Mouse (Mus musculus) CH12.LX (cell line): Measurements from ENCODE around the gene Myo16. TPM values are rescaled to one million over a fixed set of nuclear protein-coding genes. Genes with fewer than 3 reads are reported as not detected.

Experiments used
- DNase-seq: peaks from one replicate; pipeline ENCODE4 v3.0.0-alpha.2; 2013; ENCODE audit errors: extremely low read depth
- H3K27ac ChIP-seq: 2 replicates; pipeline ENCODE4 v1.5.1; 2012; ENCODE audit warnings: low read depth, mild to moderate bottlenecking, control low read depth, moderate library complexity; ENCODE audit not compliant: insufficient read depth
- H3K27me3 ChIP-seq: replicated peaks from 2 replicates; pipeline ENCODE3; 2012; ENCODE audit warnings: inconsistent platforms
- H3K36me3 ChIP-seq, 2 experiments: replicated peaks in 1 of 2; 2 replicates each; pipeline versions ENCODE3 to v1.6.1; 2012; ENCODE audit warnings: inconsistent platforms in 1 of 2, low read length in 1 of 2, mild to moderate bottlenecking in 1 of 2, mixed read lengths in 1 of 2, moderate library complexity in 1 of 2; ENCODE audit not compliant: control insufficient read depth in 1 of 2, insufficient read depth in 1 of 2
- H3K4me1 ChIP-seq, 2 experiments: 2 replicates each; pipeline ENCODE4 v1.6.1; 2012; ENCODE audit warnings: inconsistent platforms in 1 of 2, moderate library complexity in 1 of 2; ENCODE audit not compliant: insufficient read depth in 2 of 2, control insufficient read depth in 1 of 2
- H3K4me2 ChIP-seq: 2 replicates; pipeline ENCODE4 v1.6.1; 2012; ENCODE audit warnings: low read depth, mild to moderate bottlenecking, control low read depth; ENCODE audit not compliant: poor library complexity, insufficient read depth, severe bottlenecking
- H3K4me3 ChIP-seq, 3 experiments: fragments of 150-350 bp in 1 of 3; sonication (generic) in 1 of 3; replicated peaks in 1 of 3; 2 replicates each; pipeline versions ENCODE3 to v1.5.1; 2011 to 2012; ENCODE audit warnings: low read depth in 2 of 3, low read length in 2 of 3, mild to moderate bottlenecking in 2 of 3, moderate library complexity in 2 of 3, control low read depth in 1 of 3, improper control_type of control experiment in 1 of 3, inconsistent platforms in 1 of 3, mixed read lengths in 1 of 3; ENCODE audit not compliant: poor library complexity in 1 of 3
- H3K79me2 ChIP-seq: replicated peaks from 2 replicates; pipeline ENCODE4 v1.6.1; 2012; ENCODE audit warnings: mild to moderate bottlenecking, moderate library complexity; ENCODE audit not compliant: control insufficient read depth, poor library complexity, insufficient read depth, severe bottlenecking; ENCODE audit errors: extremely low read depth
- H3K9ac ChIP-seq: 2 replicates; pipeline ENCODE4 v1.6.1; 2012; ENCODE audit warnings: low read depth, mild to moderate bottlenecking, control low read depth, moderate library complexity; ENCODE audit not compliant: insufficient read depth
- H3K9me3 ChIP-seq: replicated peaks from 2 replicates; pipeline ENCODE3; 2012; ENCODE audit warnings: low read length, inconsistent platforms, mixed read lengths
- CHD1 ChIP-seq: IDR thresholded peaks from 2 replicates; pipeline ENCODE4 v1.6.1; 2012; ENCODE audit warnings: low read depth, low read length, improper control_type of control experiment, inconsistent platforms
- CHD2 ChIP-seq: IDR thresholded peaks from 2 replicates; pipeline ENCODE4 v1.6.1; 2011; ENCODE audit warnings: low read length, improper control_type of control experiment
- CTCF ChIP-seq, 2 experiments: IDR thresholded peaks in 1 of 2; conservative IDR thresholded peaks in 1 of 2; 2 replicates each; pipeline ENCODE4 v1.5.1; 2011 to 2012; ENCODE audit warnings: low read depth in 2 of 2, low read length in 2 of 2, improper control_type of control experiment in 1 of 2, inconsistent platforms in 1 of 2, mild to moderate bottlenecking in 1 of 2, moderate library complexity in 1 of 2
- EP300 ChIP-seq: IDR thresholded peaks from 2 replicates; pipeline ENCODE4 v1.6.1; 2011; ENCODE audit warnings: low read length, improper control_type of control experiment
- ETS1 ChIP-seq: conservative IDR thresholded peaks from 2 replicates; pipeline ENCODE4 v1.6.1; 2012; ENCODE audit warnings: low read depth, mild to moderate bottlenecking, inconsistent platforms, low read length, improper control_type of control experiment, moderate library complexity
- HCFC1 ChIP-seq: IDR thresholded peaks from 2 replicates; pipeline ENCODE4 v1.6.1; 2012; ENCODE audit warnings: low read depth, mild to moderate bottlenecking, inconsistent platforms, low read length, improper control_type of control experiment
- IRF4 ChIP-seq: IDR thresholded peaks from 2 replicates; pipeline ENCODE4 v1.6.1; 2014; ENCODE audit warnings: low read depth, mild to moderate bottlenecking, inconsistent platforms, low read length, improper control_type of control experiment
- JUN ChIP-seq: IDR thresholded peaks from 2 replicates; pipeline ENCODE4 v1.6.1; 2011; ENCODE audit warnings: low read depth, mild to moderate bottlenecking, low read length, improper control_type of control experiment, moderate library complexity; ENCODE audit not compliant: insufficient read depth
- MAZ ChIP-seq: IDR thresholded peaks from 2 replicates; pipeline ENCODE4 v1.6.1; 2012; ENCODE audit warnings: low read depth, mild to moderate bottlenecking, inconsistent platforms, low read length, improper control_type of control experiment, moderate library complexity
- MEF2A ChIP-seq: IDR thresholded peaks from 2 replicates; pipeline ENCODE4 v1.6.1; 2014; ENCODE audit warnings: low read depth, mild to moderate bottlenecking, inconsistent platforms, low read length, improper control_type of control experiment, borderline replicate concordance
- MXI1 ChIP-seq: IDR thresholded peaks from 2 replicates; pipeline ENCODE4 v1.6.1; 2011; ENCODE audit warnings: mild to moderate bottlenecking, low read depth, low read length, improper control_type of control experiment
- MYC ChIP-seq: IDR thresholded peaks from 2 replicates; pipeline ENCODE4 v1.6.1; 2011; ENCODE audit warnings: low read depth, mild to moderate bottlenecking, improper control_type of control experiment, low read length
- NRF1 ChIP-seq: IDR thresholded peaks from 2 replicates; pipeline ENCODE4 v1.6.1; 2014; ENCODE audit warnings: low read depth, mild to moderate bottlenecking, inconsistent platforms, low read length, improper control_type of control experiment, moderate library complexity
- POLR2A ChIP-seq: IDR thresholded peaks from 2 replicates; pipeline ENCODE4 v1.6.1; 2011; ENCODE audit warnings: low read depth, mild to moderate bottlenecking, improper control_type of control experiment, low read length
- POLR2AphosphoS2 ChIP-seq: IDR thresholded peaks from 2 replicates; pipeline ENCODE4 v1.6.1; 2011; ENCODE audit warnings: low read depth, low read length, improper control_type of control experiment
- RCOR1 ChIP-seq: conservative IDR thresholded peaks from 2 replicates; pipeline ENCODE4 v1.6.1; 2012; ENCODE audit warnings: low read depth, mild to moderate bottlenecking, inconsistent platforms, low read length, improper control_type of control experiment
- SMC3 ChIP-seq: IDR thresholded peaks from 2 replicates; pipeline ENCODE4 v1.6.1; 2011; ENCODE audit warnings: low read depth, low read length, improper control_type of control experiment
- TCF12 ChIP-seq: IDR thresholded peaks from 2 replicates; pipeline ENCODE4 v1.6.1; 2014; ENCODE audit warnings: low read depth, mild to moderate bottlenecking, inconsistent platforms, low read length, improper control_type of control experiment
- UBTF ChIP-seq: IDR thresholded peaks from 2 replicates; pipeline ENCODE4 v1.6.1; 2012; ENCODE audit warnings: low read depth, mild to moderate bottlenecking, inconsistent platforms, low read length, improper control_type of control experiment, moderate library complexity
- USF2 ChIP-seq: conservative IDR thresholded peaks from 2 replicates; pipeline ENCODE4 v1.6.1; 2011; ENCODE audit warnings: low read depth, low read length, improper control_type of control experiment
- ZC3H11A ChIP-seq: IDR thresholded peaks from 2 replicates; pipeline ENCODE4 v1.6.1; 2012; ENCODE audit warnings: low read depth, mild to moderate bottlenecking, inconsistent platforms, low read length, improper control_type of control experiment
- ZKSCAN1 ChIP-seq: IDR thresholded peaks from 2 replicates; pipeline ENCODE4 v1.6.1; 2012; ENCODE audit warnings: low read depth, inconsistent platforms, low read length, improper control_type of control experiment, borderline replicate concordance
- ZMIZ1 ChIP-seq: IDR thresholded peaks from 2 replicates; pipeline ENCODE4 v1.6.1; 2012; ENCODE audit warnings: low read depth, mild to moderate bottlenecking, inconsistent platforms, low read length, improper control_type of control experiment
- ZNF384 ChIP-seq: IDR thresholded peaks from 2 replicates; pipeline ENCODE4 v1.6.1; 2012; ENCODE audit warnings: low read depth, low read length, improper control_type of control experiment, inconsistent platforms
- dilution Hi-C: fragments of 300-500 bp; cut with MboI; formaldehyde crosslinking; loops from 2 replicates; pipeline ENCODE4 v1.14.3; 2020; ENCODE audit warnings: low sequenced_read_pairs; ENCODE audit not compliant: extremely low pct_unique_long_range_greater_than_20kb, extremely low pct_ligation_motif_present
- in situ Hi-C: fragments of 300-500 bp; cut with MboI; formaldehyde crosslinking; loops from 3 replicates; pipeline ENCODE4 v1.14.3; 2019; ENCODE audit warnings: low sequenced_read_pairs, low pct_ligation_motif_present, low pct_unique_long_range_greater_than_20kb, mixed read lengths
- polyA plus RNA-seq: library from polyadenylated mRNA; unstranded; fragments of >175 nt; gene quantifications from 2 replicates; pipeline ENCODE4 v1.2.1, GENCODE M21; 2012; ENCODE audit warnings: low read depth; ENCODE audit not compliant: insufficient read length
- total RNA-seq, 2 experiments: library from RNA; depleted of rRNA; stranded (reverse); fragments of 300-350 nt in 1 of 2; fragments of >200 nt in 1 of 2; gene quantifications; 2 replicates each; pipeline ENCODE4 v1.2.3; 2012 to 2014

Gene Myo16
- total and polyA plus RNA-seq, 3 experiments, result not detected

- dilution Hi-C loops, result no loop called here
- Histone ChIP-seq H3K4me3 (no peak overlapping the region), H3K27ac (no peak overlapping the region), H3K36me3 (no peaks in the 10 kb centered on the region), H3K4me2 (no peak overlapping the region), H3K4me1 (no peaks in the 10 kb centered on the region), H3K9ac (no peak overlapping the region), H3K79me2 (no peaks in the 10 kb centered on the region), H3K9me3 (peaks cover 2% of the 10 kb centered on the region), H3K27me3 (no peaks in the 10 kb centered on the region)
- no peak for DNase-seq
- TF ChIP-seq ZC3H11A (no peak), ZNF384 (no peak), EP300 (no peak), TCF12 (no peak), IRF4 (no peak), MEF2A (no peak), SMC3 (no peak), MXI1 (no peak), JUN (no peak), USF2 (no peak), MAZ (no peak), POLR2AphosphoS2 (no peak), ZMIZ1 (no peak), HCFC1 (no peak), CHD1 (no peak), ZKSCAN1 (no peak)
- in situ Hi-C loops, result no loop called here
Observed at GRCm38 (mm10) chr8:10122749-10123148, 31.0 kb upstream of the Myo16 start.

DNA sequence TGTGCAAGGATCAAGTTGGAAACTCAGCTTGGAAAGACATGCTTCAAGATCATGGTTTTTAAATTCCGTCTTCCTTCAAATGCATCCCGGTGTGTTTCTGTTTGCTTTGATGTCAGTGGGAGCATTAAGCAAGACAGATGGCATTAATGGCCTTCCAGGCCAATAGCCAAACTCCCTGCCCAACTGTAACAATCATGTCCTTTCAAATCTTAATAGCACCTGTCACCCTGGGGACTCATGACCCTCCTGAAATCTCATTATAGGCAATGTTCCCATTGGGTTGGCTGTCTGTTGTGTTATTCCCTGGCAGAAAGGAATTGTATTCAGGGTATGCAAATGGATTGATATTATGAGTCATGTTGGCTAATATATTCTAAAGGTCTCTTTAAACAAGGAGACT is 30.3 kb upstream of the Myo16 start:
- Histone ChIP-seq H3K9ac (no peak overlapping the region), H3K9me3 (peaks cover 2% of the 10 kb centered on the region), H3K27me3 (no peaks in the 10 kb centered on the region), H3K4me2 (no peak overlapping the region), H3K4me1 (no peaks in the 10 kb centered on the region), H3K79me2 (no peaks in the 10 kb centered on the region), H3K36me3 (no peaks in the 10 kb centered on the region), H3K4me3 (no peak overlapping the region), H3K27ac (no peak overlapping the region)
- DNase-seq, result no peak
- in situ Hi-C loops (no loop called here), dilution Hi-C loops (no loop called here)
- no peak for TF ChIP-seq CHD2
- TF ChIP-seq UBTF, result no peak
- TF ChIP-seq MXI1, result no peak
- TF ChIP-seq POLR2A, result no peak
- no peak for TF ChIP-seq ZKSCAN1
- TF ChIP-seq MYC, result no peak
- TF ChIP-seq JUN, result no peak
- TF ChIP-seq TCF12, result no peak
- no peak for TF ChIP-seq NRF1
- TF ChIP-seq ETS1, result no peak
- TF ChIP-seq CTCF (conservative IDR thresholded peaks at IDR 0.05 in 1 of 2, IDR thresholded peaks at IDR 0.05 in 1 of 2; ENCODE audit: low read depth in 2 of 2, low read length in 2 of 2), result no peak
- TF ChIP-seq RCOR1, result no peak
- TF ChIP-seq ZNF384, result no peak
